Mouse (Mus musculus): ENCODE data around the gene Vps53. TPM values are rescaled to one million over a fixed set of nuclear protein-coding genes. Genes with fewer than 3 reads are reported as not detected.

Vps53 gene
- polyA plus RNA-seq, 1 experiment from 2014 or later: 67.7 TPM

- no peak overlapping the region for H3K9ac ChIP-seq (replicated peaks; ENCODE audit: low read depth, low read length)
- no peaks in the 10 kb centered on the region for H3K27me3 ChIP-seq (replicated peaks; ENCODE audit: control insufficient read depth, insufficient read depth, low read length)
- H3K9me3 ChIP-seq (ENCODE audit: control insufficient read depth, low read length): no peaks in the 10 kb centered on the region
- H3K4me2 ChIP-seq (ENCODE audit: low read length): no peak overlapping the region
- no peaks in the 10 kb centered on the region for H3K36me3 ChIP-seq (ENCODE audit: control insufficient read depth, insufficient read depth)
- no peak overlapping the region for H3K4me3 ChIP-seq (replicated peaks; ENCODE audit: low read length)
- H3K4me1 ChIP-seq (replicated peaks; ENCODE audit: control insufficient read depth, insufficient read depth, low read length): no peaks in the 10 kb centered on the region
- ATAC-seq: no peak
- H3K27ac ChIP-seq (ENCODE audit: low read length): no peak overlapping the region
- WGBS: 85% methylated on average over 5 of the region's 5 CpGs
These were observed 127.0 kb downstream of the Vps53 start for GRCm38 (mm10) chr11:76052496-76052895.

- H3K9ac ChIP-seq (replicated peaks; ENCODE audit: low read depth, low read length): no peak overlapping the region
- H3K36me3 ChIP-seq (ENCODE audit: control insufficient read depth, insufficient read depth): no peaks in the 10 kb centered on the region
- no peak overlapping the region for H3K27ac ChIP-seq (ENCODE audit: low read length)
- no peak overlapping the region for H3K4me3 ChIP-seq (replicated peaks; ENCODE audit: low read length)
- no peak overlapping the region for H3K4me2 ChIP-seq (ENCODE audit: low read length)
- 42% methylated on average over 5 of the region's 5 CpGs for WGBS
- H3K9me3 ChIP-seq (ENCODE audit: control insufficient read depth, low read length): no peaks in the 10 kb centered on the region
- ATAC-seq: no peak
- H3K27me3 ChIP-seq (replicated peaks; ENCODE audit: control insufficient read depth, insufficient read depth, low read length): no peaks in the 10 kb centered on the region
- H3K4me1 ChIP-seq (replicated peaks; ENCODE audit: control insufficient read depth, insufficient read depth, low read length): no peaks in the 10 kb centered on the region
These were observed 128.4 kb downstream of the Vps53 start for GRCm38 (mm10) chr11:76050967-76051512.

- Histone ChIP-seq H3K9me3 (ENCODE audit: control insufficient read depth, low read length) (no peaks in the 10 kb centered on the region), H3K4me1 (replicated peaks; ENCODE audit: control insufficient read depth, insufficient read depth, low read length) (no peaks in the 10 kb centered on the region), H3K9ac (replicated peaks; ENCODE audit: low read depth, low read length) (no peak overlapping the region), H3K27me3 (replicated peaks; ENCODE audit: control insufficient read depth, insufficient read depth, low read length) (no peaks in the 10 kb centered on the region), H3K4me3 (replicated peaks; ENCODE audit: low read length) (no peak overlapping the region), H3K36me3 (ENCODE audit: control insufficient read depth, insufficient read depth) (no peaks in the 10 kb centered on the region), H3K27ac (ENCODE audit: low read length) (no peak overlapping the region), H3K4me2 (ENCODE audit: low read length) (no peak overlapping the region)
- WGBS: 39% methylated on average over 3 of the region's 3 CpGs
- ATAC-seq: no peak
These were observed 128.9 kb downstream of the Vps53 start for GRCm38 (mm10) chr11:76050509-76050908.

GRCm38 (mm10) chr11:76045367-76045766, 134.1 kb downstream of the Vps53 start:
- WGBS: 83% methylated on average over 6 of the region's 6 CpGs
- Histone ChIP-seq H3K9me3 (ENCODE audit: control insufficient read depth, low read length) (no peaks in the 10 kb centered on the region), H3K36me3 (ENCODE audit: control insufficient read depth, insufficient read depth) (no peaks in the 10 kb centered on the region), H3K4me3 (replicated peaks; ENCODE audit: low read length) (no peak overlapping the region), H3K27ac (ENCODE audit: low read length) (no peak overlapping the region), H3K27me3 (replicated peaks; ENCODE audit: control insufficient read depth, insufficient read depth, low read length) (no peaks in the 10 kb centered on the region), H3K4me2 (ENCODE audit: low read length) (no peak overlapping the region), H3K9ac (replicated peaks; ENCODE audit: low read depth, low read length) (no peak overlapping the region), H3K4me1 (replicated peaks; ENCODE audit: control insufficient read depth, insufficient read depth, low read length) (0 out of 2 replicates have a peak, but pooled peaks cover 4% of the 10 kb centered on the region)
- no peak for ATAC-seq

GRCm38 (mm10) chr11:76044468-76044867, 135.0 kb downstream of the Vps53 start:
- H3K27me3 ChIP-seq (replicated peaks; ENCODE audit: control insufficient read depth, insufficient read depth, low read length): no peaks in the 10 kb centered on the region
- no peak overlapping the region for H3K4me3 ChIP-seq (replicated peaks; ENCODE audit: low read length)
- H3K4me1 ChIP-seq (replicated peaks; ENCODE audit: control insufficient read depth, insufficient read depth, low read length): 0 out of 2 replicates have a peak, but pooled peaks cover 4% of the 10 kb centered on the region
- no peak for ATAC-seq
- no peak overlapping the region for H3K9ac ChIP-seq (replicated peaks; ENCODE audit: low read depth, low read length)
- no peak overlapping the region for H3K4me2 ChIP-seq (ENCODE audit: low read length)
- H3K36me3 ChIP-seq (ENCODE audit: control insufficient read depth, insufficient read depth): no peaks in the 10 kb centered on the region
- 83% methylated on average over 6 of the region's 6 CpGs for WGBS
- no peak overlapping the region for H3K27ac ChIP-seq (ENCODE audit: low read length)
- no peaks in the 10 kb centered on the region for H3K9me3 ChIP-seq (ENCODE audit: control insufficient read depth, low read length)

GRCm38 (mm10) chr11:76042882-76043281, 136.6 kb downstream of the Vps53 start:
- no peak for ATAC-seq
- Histone ChIP-seq H3K9ac (replicated peaks; ENCODE audit: low read depth, low read length) (no peak overlapping the region), H3K9me3 (ENCODE audit: control insufficient read depth, low read length) (no peaks in the 10 kb centered on the region), H3K36me3 (ENCODE audit: control insufficient read depth, insufficient read depth) (no peaks in the 10 kb centered on the region), H3K27ac (ENCODE audit: low read length) (no peak overlapping the region), H3K4me2 (ENCODE audit: low read length) (no peak overlapping the region), H3K4me3 (replicated peaks; ENCODE audit: low read length) (no peak overlapping the region), H3K4me1 (replicated peaks; ENCODE audit: control insufficient read depth, insufficient read depth, low read length) (0 out of 2 replicates have a peak, but pooled peaks cover 4% of the 10 kb centered on the region), H3K27me3 (replicated peaks; ENCODE audit: control insufficient read depth, insufficient read depth, low read length) (no peaks in the 10 kb centered on the region)
- 41% methylated on average over 5 of the region's 5 CpGs for WGBS

GRCm38 (mm10) chr11:76042041-76042638, 137.3 kb downstream of the Vps53 start:
- H3K36me3 ChIP-seq (ENCODE audit: control insufficient read depth, insufficient read depth): no peaks in the 10 kb centered on the region
- ATAC-seq: no peak
- H3K27ac ChIP-seq (ENCODE audit: low read length): no peak overlapping the region
- H3K4me2 ChIP-seq (ENCODE audit: low read length): no peak overlapping the region
- no peaks in the 10 kb centered on the region for H3K9me3 ChIP-seq (ENCODE audit: control insufficient read depth, low read length)
- H3K4me1 ChIP-seq (replicated peaks; ENCODE audit: control insufficient read depth, insufficient read depth, low read length): 0 out of 2 replicates have a peak, but pooled peaks cover 4% of the 10 kb centered on the region
- H3K4me3 ChIP-seq (replicated peaks; ENCODE audit: low read length): no peak overlapping the region
- WGBS: 66% methylated on average over 10 of the region's 10 CpGs
- H3K9ac ChIP-seq (replicated peaks; ENCODE audit: low read depth, low read length): no peak overlapping the region
- H3K27me3 ChIP-seq (replicated peaks; ENCODE audit: control insufficient read depth, insufficient read depth, low read length): no peaks in the 10 kb centered on the region

GRCm38 (mm10) chr11:76040761-76041376, 138.6 kb downstream of the Vps53 start:
- H3K27ac ChIP-seq (ENCODE audit: low read length): no peak overlapping the region
- no peaks in the 10 kb centered on the region for H3K27me3 ChIP-seq (replicated peaks; ENCODE audit: control insufficient read depth, insufficient read depth, low read length)
- no peaks in the 10 kb centered on the region for H3K36me3 ChIP-seq (ENCODE audit: control insufficient read depth, insufficient read depth)
- no peaks in the 10 kb centered on the region for H3K9me3 ChIP-seq (ENCODE audit: control insufficient read depth, low read length)
- H3K9ac ChIP-seq (replicated peaks; ENCODE audit: low read depth, low read length): no peak overlapping the region
- ATAC-seq: no peak
- 54% methylated on average over 4 of the region's 4 CpGs for whole genome bisulfite sequencing
- no peak overlapping the region for H3K4me3 ChIP-seq (replicated peaks; ENCODE audit: low read length)
- no peak overlapping the region for H3K4me2 ChIP-seq (ENCODE audit: low read length)
- 0 out of 2 replicates have a peak, but pooled peaks cover 4% of the 10 kb centered on the region for H3K4me1 ChIP-seq (replicated peaks; ENCODE audit: control insufficient read depth, insufficient read depth, low read length)

GRCm38 (mm10) chr11:76040106-76040505, 139.3 kb downstream of the Vps53 start:
- H3K27ac ChIP-seq (ENCODE audit: low read length): no peak overlapping the region
- no peak overlapping the region for H3K4me3 ChIP-seq (replicated peaks; ENCODE audit: low read length)
- H3K9me3 ChIP-seq (ENCODE audit: control insufficient read depth, low read length): no peaks in the 10 kb centered on the region
- no peaks in the 10 kb centered on the region for H3K27me3 ChIP-seq (replicated peaks; ENCODE audit: control insufficient read depth, insufficient read depth, low read length)
- WGBS: 89% methylated on average over 8 of the region's 8 CpGs
- H3K36me3 ChIP-seq (ENCODE audit: control insufficient read depth, insufficient read depth): no peaks in the 10 kb centered on the region
- no peak overlapping the region for H3K9ac ChIP-seq (replicated peaks; ENCODE audit: low read depth, low read length)
- no peak for ATAC-seq
- H3K4me2 ChIP-seq (ENCODE audit: low read length): no peak overlapping the region
- 0 out of 2 replicates have a peak, but pooled peaks cover 4% of the 10 kb centered on the region for H3K4me1 ChIP-seq (replicated peaks; ENCODE audit: control insufficient read depth, insufficient read depth, low read length)

All from forebrain, embryonic 16.5 days (tissue).